Mouse (Mus musculus) kidney, adult 2 months (tissue): ENCODE measurements around the gene Tmem238.

Source experiments
- CTCF ChIP-seq: fragments of 200-500 bp; conservative IDR thresholded peaks from 2 replicates; pipeline ENCODE4 v1.5.1; 2011; ENCODE audit warnings: low read depth, mild to moderate bottlenecking, control low read depth, low read length, moderate library complexity, mixed read lengths; ENCODE audit not compliant: insufficient read depth, insufficient read length
- POLR2A ChIP-seq: fragments of 200-500 bp; IDR thresholded peaks from one replicate; pipeline ENCODE4 v1.6.1; 2011; ENCODE audit warnings: low read depth, low read length, control low read depth

DNA sequence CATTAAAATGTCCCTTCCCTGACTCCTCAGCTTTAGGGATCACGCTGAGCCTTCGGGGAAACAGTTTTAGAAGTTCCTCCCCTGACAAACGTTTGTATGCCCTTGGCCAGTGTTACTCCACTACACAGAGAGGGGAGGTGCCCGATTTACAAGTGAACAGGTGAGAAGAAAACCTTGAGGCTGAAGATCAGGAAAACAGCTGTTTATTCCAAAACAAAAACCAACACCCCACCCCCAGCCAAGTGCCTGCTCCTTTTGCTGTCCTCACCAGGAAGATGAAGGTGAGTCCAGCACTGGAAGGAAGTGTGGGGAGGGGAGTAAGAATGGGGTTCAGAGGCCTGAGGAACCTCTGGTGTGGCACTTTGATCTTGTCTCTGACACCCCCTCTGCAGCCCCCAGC is 35.9 kb upstream of the Tmem238 start:
- TF ChIP-seq POLR2A (no peak), CTCF (no peak)
